Mouse (Mus musculus) hematopoietic stem cell, adult 5-6 weeks (primary cell): ENCODE measurements around the gene Tmed6. TPM values are rescaled to one million over a fixed set of nuclear protein-coding genes. Genes with fewer than 3 reads are reported as not detected.
"Not testable (repeated sequence)": the region's sequence is repeated elsewhere in the genome, so short reads cannot be mapped to it uniquely, and the experiment has no call there.

Experiments
- ATAC-seq, 2 experiments: fragments of 125-278 bp in 1 of 2; replicated peaks in 1 of 2; 2 replicates each; pipeline ENCODE4 v1.8.0; 2016 to 2017; ENCODE audit warnings: inconsistent platforms in 2 of 2, mild to moderate bottlenecking in 2 of 2, moderate number of reproducible peaks in 2 of 2, low read depth in 1 of 2, moderate TSS enrichment in 1 of 2; ENCODE audit not compliant: low FRiP score in 2 of 2, poor library complexity in 2 of 2, severe bottlenecking in 2 of 2, insufficient read depth in 1 of 2, low TSS enrichment in 1 of 2
- total RNA-seq: library from RNA; stranded (forward); fragments of 172-1452, 232-1000 nt; gene quantifications from 2 replicates; pipeline ENCODE4 v1.2.3, GENCODE M21; 2017

Gene Tmed6
- total RNA-seq, 1 experiment from 2014 or later = not detected

DNA sequence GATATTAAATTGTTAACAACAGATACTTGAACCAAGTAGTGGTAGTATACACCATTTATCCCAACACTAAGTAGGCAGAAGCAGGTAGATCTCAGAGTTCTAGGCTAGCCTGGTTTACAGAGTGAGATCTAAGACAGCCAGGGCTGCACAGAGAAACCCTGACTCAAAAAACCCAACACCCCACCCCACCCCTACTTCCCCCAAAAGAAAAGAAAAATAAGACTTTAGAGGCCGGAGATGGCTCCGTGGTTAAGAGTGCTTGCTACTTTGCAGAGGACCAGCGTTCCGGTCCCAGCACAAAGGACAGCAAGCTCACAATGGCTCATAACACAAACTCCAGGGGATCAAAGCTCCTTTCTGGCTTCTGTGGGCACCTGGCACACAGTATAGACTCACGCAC, 20.6 kb upstream of the Tmed6 start:
- no peak for ATAC-seq

DNA sequence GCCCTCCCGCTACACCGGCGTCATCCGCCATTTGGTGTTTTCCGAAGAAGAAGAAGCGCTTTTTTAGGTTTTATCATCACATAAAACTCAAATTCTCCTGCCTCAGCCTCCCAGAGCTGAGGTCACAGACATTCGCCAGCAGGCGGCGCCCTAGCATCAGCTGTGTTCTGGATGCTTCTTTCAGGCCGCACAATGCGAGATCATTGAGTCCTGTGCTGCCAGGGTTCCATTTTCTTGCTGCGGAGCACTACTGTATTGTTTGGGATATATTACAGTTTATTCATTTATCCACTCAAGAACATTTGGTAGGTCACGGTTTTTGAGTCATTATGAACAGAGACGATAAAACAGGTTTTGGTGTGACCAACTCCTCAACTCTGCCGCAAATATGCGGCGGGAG, 19.9 kb upstream of the Tmed6 start:
- ATAC-seq = no peak

DNA sequence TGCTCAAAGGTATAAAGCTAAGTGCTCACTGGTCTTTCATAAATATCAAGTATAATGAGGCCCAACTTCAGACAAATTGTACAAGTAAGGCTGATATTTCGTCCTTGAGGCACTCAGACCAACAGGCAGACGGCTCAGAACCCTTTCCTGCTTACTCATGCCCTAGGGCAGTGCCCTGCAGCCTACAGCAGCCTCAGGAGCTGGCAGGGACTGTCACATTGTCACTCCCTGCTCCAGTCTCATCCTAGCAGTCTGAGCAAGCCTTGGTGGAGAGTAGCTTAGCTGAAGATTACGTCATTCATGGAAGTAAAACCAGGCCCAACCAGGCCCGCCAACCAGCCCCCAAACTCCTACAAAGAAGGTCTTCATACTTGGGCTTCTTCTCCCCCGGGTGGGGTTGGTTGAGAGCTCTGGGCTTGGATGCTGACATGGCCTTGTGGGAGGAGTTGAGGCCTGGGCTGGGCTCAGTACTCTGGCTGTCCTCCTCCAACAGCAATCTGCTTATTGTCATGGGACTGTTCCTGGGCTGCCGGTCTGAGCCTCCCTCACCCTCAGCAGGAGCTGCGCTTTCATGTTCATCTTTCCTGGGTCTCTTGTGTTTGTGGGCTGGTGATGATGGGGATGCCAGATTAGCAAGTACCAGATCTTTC, 10.9 kb upstream of the Tmed6 start:
- no peak for ATAC-seq

DNA sequence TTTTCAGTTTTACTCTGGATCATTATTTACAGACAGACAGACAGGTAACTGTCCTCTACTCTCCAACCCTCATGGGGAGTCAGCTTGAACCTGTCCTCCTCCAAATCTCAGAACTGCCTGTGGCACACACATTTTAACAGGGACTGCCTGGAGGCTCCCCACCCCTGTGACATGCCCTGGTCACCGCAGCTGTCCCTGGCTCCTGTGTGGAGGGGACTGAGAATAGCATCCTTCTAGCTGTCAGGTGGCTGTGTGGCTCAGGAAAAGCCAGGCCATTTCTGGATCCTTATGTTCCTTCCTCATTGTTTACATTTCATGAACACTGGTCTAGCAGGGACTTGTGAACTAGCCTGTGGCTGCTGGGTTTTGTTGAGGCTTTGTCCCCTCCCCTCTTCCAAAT, 8.7 kb upstream of the Tmed6 start:
- no peak for ATAC-seq

GRCm38 (mm10) chr8:107073706-107074105, 8.3 kb upstream of the Tmed6 start:
- ATAC-seq = no peak

DNA sequence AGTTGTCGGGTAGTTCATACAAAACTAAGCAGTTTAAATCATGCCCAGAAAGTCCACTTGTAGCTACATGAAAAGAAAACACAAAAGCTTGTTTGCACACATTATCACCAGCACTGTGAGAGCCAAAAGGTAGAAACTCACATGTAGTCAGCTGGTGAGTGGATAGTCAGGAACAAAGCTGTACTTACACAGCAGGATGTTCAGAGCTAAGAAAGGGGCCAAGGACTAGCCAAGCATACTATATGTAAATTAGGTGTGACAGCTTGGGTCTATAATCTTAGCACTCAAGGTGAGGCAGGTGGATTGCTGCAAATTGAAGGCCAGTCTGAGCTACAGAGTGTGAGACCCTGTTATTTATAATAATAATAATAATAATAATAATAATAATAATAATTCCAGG, 2.8 kb downstream of the Tmed6 start:
- ATAC-seq = no peak

GRCm38 (mm10) chr8:107056973-107057369, 8.5 kb downstream of the Tmed6 start:
- ATAC-seq = peak; percentile 52 to 68

DNA sequence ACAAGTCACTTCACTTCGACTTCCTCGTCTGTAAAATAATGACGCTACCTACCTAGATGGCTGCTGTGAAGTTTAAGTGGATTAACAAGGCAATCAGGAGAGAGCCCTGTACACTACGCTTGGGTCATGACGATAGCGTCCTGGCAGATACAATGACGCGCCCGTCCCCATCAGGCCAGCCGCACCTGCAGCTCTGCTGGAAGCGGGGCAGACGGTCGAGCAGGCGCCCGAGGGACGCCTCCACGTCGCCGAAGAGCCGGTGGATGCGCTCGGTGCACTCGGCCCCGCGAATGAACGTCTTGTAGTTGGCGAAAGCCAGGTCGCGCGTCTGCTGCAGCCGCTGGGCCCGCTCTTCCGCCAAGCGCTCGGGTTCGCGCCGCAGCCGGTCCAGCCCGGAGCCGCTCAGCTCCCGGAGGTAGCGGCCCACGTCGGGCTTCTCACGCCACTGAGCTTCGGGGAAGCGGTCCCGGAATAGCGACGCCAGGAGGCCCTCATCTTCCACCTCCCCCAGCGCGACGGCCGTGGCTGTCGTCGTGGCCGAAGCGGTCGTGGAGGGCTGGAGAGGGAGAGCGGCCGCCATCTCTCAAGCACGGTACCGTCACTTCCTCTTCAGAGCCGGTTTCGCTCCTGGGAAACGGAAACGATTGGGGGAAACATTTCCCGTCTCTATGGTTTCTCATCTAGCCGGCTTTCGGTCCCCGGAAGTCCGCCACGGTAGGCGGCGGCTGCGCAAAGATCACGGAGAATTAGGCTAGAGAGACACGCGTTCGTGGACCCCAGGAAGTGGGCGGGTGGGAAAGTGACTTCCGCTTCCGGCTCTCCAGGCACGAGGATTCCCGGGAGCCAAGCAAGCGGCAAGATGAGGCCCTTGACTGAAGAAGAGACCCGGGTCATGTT, 9.1 kb downstream of the Tmed6 start, which contains the start of the genes Cog8 and Nip7:
TSS of gene Cog8 (minus strand) at position 614 of the 897 bp plus-strand sequence.
TSS of gene Nip7 (plus strand) at position 802 of the 897 bp plus-strand sequence.
- ATAC-seq = peak; percentile 92 to 95

DNA sequence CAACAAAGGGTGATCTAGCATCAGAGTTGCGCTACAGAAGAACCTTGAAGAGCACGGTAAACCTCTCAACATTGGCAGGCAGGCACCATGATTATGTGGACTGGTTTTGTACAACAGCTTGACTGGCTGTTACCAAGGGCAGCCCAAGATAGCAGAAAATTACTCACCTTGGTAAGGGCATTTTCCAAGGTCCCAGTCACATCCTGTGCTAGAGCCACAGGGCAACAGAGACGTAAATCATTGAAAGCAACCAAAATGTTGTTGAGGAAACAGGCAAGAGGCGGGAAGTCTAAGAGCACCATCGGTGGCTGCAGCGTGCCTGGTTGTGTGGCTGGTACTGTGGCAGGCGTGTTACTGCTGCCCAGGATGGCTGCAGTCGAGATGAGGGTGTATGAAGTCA, 13.4 kb downstream of the Tmed6 start:
- no peak for ATAC-seq

DNA sequence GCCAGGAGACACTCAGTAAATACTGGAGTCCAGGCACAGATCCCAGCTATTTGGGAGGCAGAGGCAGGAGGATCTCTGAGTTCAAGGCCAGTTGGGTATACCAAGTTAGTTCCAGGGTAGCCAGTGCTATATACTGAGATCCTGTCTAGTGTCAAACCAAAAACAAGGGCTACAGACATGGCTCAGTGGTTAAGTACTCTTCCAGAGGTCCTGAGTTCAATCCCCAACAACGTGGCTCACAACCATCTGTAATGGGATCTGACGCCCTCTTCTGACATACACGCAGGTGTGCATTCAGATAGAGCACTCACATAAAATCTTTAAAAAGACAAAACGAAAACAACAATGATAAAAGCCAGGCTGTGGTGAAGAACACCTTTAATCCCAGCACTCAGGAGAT, 16.0 kb downstream of the Tmed6 start:
- no peak for ATAC-seq

DNA sequence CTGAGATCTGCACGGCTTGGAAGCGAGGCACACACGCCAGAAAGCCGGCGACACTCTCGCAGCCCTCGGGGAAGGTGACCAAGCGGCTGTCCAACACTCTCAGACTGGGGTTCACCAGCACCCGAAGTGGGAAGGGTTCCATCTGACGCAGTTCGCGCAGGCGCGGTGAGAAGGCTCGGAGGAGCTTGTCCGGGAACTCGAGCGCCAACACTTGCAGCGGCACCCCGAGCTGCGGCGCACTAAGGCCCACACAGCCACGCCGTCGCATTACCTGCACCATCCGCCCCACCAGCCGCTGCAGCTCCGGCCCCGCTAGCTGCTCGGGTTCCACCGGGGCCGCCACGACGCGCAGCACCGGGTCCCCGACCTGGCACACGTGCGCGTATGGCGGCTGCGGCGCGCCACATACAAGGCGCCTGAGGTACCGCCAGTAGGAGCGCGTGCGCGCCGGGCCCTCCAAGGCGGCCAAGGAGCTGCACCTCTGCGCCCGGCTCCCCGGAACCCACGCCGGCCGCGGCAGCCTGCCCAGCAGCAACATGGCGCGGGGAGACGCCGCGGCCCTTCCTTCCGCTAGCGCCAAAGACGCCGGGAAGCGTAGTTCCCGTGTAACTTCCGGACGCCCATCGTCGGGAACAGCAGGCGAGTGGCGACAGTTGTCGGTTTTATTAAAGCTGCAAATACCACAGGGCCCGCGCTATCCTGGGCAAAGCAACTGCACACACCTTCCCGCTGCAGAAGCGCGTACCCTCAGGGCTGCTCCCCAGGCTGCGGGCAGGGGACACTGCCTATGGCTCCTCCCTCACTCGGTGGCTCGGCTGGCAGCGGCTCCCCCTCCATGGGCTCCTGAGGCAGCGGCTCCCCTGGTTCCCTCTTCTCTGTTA, 17.1 kb downstream of the Tmed6 start, which contains the start of gene Pdf:
TSS of gene Pdf (minus strand) at position 554 of the 881 bp plus-strand sequence.
- peak; percentile 72 to 81 for ATAC-seq

DNA sequence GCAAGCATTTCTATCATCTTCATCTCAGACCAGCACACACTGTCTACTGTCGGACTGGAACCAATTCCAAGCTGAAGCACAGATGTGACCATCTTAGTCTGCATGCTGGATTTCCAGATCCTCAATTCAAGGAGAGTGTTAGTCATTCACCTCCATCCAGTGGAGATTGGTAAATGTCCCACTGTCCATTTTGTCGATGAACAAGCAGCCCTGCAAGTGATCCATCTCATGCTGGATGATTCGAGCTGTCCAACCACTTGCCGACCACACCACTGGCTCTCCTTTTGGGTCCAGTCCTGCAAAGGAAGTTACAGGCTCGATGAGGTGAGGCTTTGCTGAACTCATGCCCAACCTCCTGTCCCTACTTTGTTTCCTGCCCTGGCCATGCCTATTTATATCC, 18.5 kb downstream of the Tmed6 start:
- no peak for ATAC-seq

GRCm38 (mm10) chr8:107045478-107045877, 20.0 kb downstream of the Tmed6 start:
- ATAC-seq = no peak

DNA sequence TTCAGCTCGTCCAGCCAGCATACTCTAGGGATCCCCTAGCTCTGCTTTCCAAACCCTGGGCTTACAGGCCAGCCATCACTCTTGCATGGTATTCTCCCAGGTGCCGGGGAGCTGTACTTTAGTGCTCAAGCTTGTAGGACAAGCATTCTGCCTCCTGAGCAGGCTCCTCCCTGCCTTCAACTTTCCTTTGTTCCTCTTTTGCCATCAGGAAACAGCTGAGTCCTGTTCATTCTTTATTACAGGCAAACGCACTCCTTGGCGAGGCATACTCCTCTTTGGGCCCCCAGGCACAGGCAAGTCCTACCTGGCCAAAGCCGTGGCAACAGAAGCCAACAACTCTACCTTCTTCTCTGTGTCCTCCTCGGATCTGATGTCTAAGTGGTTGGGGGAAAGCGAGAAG, 24.8 kb downstream of the Tmed6 start:
- peak; percentile 18 to 64; a peak in 2 of 4 replicates for ATAC-seq

DNA sequence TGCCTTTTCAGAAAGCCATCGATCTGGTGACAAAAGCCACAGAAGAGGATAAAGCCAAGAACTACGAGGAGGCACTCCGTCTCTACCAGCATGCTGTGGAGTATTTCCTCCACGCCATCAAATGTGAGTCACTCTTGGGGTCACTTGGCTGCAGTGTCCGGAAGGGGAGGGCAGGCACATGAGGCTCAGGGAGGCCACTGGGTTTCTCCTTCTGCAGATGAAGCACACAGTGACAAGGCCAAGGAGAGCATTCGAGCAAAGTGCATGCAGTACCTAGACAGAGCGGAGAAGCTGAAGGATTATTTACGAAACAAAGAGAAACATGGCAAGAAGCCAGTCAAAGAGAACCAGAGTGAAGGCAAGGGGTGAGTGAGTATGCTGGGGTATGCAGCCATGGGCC, 28.8 kb downstream of the Tmed6 start:
- ATAC-seq = no peak

GRCm38 (mm10) chr8:107035641-107036040, 29.8 kb downstream of the Tmed6 start:
- ATAC-seq = no peak

- not testable (repeated sequence) for ATAC-seq
These were observed 31.8 kb downstream of the Tmed6 start for GRCm38 (mm10) chr8:107033609-107034008.
